Mouse (Mus musculus) frontal cortex, adult 2 months (tissue): ENCODE results near the gene Rabepk. TPM values are rescaled to one million over a fixed set of nuclear protein-coding genes. Genes with fewer than 3 reads are reported as not detected.
"Not testable (repeated sequence)": the region's sequence is repeated elsewhere in the genome, so short reads cannot be mapped to it uniquely, and the experiment has no call there.

ENCODE experiments used
- DNase-seq, 2 experiments: peaks; one replicate each; pipeline ENCODE4 v3.0.0; 2022; ENCODE audit warnings: low spot score in 1 of 2; ENCODE audit errors: extremely low spot score in 1 of 2
- polyA plus RNA-seq: library from polyadenylated mRNA; depleted of rRNA; stranded (reverse); fragments of >200 nt; gene quantifications from 2 replicates; pipeline ENCODE4 v1.2.3, GENCODE M21; 2012

Gene Rabepk
- polyA plus RNA-seq, 1 experiment = 38.3 TPM

GRCm38 (mm10) chr2:34805364-34805950, 5.7 kb upstream of the Rabepk start:
- DNase-seq = no peak

DNA sequence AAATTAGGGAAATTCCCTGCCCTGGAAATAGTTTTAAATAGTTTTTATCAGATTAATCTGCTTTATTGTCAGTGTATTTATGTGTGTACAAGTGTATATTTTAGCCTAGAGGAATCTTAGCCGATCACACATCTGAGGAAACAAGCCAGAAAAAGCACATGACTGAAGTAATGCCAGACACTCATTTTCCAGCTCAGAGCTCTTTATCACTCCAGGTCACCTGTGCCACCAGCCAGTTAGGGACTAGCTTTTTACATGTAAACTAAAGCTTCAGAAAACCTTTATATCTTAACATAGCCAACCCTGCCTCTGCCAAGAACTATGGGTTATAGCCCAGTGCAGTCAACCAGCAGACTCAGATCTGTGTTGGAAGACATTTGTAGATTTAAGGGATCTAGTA, 5.1 kb upstream of the Rabepk start:
- DNase-seq = no peak

DNA sequence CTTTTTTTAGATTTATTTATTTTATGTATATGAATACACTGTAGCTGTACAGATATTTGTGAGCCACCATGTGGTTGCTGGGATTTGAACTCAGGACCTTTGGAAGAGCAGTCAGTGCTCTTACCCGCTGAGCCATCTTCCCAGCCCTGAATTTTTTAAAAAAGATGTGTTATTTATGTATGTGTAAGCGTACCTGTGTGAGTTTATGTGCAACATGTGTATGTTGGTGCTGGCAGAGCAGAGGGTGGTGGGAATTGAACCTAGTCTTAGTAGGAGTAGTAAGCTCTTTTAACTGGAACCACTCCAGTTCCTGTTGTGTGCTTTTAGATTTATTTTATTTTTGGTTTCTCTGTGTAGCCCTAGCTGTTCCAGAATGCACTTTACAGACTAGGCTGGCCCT, 4.5 kb upstream of the Rabepk start:
- no peak for DNase-seq

- no peak for DNase-seq
Observed at GRCm38 (mm10) chr2:34803746-34804145, 4.0 kb upstream of the Rabepk start.

GRCm38 (mm10) chr2:34802565-34803245, 3.0 kb upstream of the Rabepk start:
- DNase-seq = peak in 1 of 2 experiments; percentile 28

- DNase-seq = peak; percentile 98
Observed at GRCm38 (mm10) chr2:34801516-34802482, 2.1 kb upstream of the Rabepk start.

GRCm38 (mm10) chr2:34800371-34800770, 659 bp upstream of the Rabepk start:
- DNase-seq = no peak

- DNase-seq = no peak
Observed at GRCm38 (mm10) chr2:34795426-34795825, 4.3 kb downstream of the Rabepk start.

DNA sequence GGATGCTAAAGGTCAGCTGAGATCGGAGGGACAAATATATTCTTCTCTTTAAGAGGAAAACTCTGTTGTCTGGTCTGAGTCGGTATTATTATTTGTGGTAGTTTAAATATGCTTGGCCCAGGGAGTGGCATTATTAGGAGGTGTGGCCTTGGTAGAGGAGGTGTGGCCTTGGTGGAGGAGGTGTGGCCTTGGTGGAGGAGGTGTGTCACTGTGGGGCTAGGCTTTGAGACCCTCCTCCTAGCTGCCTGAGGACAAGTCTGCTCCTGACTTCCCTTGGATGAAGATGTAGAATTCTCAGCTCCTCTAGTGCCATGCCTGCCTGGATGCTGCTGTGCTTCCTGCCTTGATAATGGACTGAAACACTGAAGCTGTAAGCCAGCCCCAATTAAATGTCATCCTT, 5.2 kb downstream of the Rabepk start:
- no peak for DNase-seq

- not testable (repeated sequence) for DNase-seq
Observed at GRCm38 (mm10) chr2:34792543-34792942, 7.2 kb downstream of the Rabepk start.

- DNase-seq = no peak
Observed at GRCm38 (mm10) chr2:34790282-34790681, 9.4 kb downstream of the Rabepk start.

- DNase-seq = peak in 1 of 2 experiments; percentile 51
Observed at GRCm38 (mm10) chr2:34784085-34784484, 15.6 kb downstream of the Rabepk start.

GRCm38 (mm10) chr2:34783064-34784020, 16.4 kb downstream of the Rabepk start:
- no peak for DNase-seq

DNA sequence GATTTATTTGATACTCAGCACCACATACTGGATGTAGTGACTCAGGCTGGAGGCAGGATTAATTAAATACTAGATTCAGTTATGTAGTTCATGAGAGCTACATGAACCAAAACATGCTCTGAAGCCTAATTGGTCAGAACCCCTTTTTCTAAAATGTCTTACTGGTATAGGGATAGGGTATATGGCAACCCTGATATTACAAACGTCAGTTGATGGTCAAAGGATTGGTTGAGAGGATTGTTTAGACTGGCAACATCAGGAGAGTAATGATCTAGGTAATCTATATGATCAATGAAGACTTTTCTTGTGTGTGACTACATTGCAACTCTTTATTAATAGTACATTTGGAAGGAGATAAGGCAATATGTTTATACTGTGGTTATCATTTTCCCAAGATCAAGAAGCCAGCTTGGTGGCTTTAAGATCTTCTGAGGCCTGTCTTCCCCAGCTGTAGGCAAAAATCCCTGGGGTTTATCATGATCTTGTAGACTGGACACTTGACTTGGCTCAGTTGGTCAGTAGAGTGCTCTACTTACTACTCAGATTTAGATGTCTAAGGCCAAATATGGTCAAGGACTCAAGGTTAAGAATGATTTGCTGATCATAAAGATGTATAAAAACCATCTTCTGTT, 22.4 kb downstream of the Rabepk start:
- no peak for DNase-seq

GRCm38 (mm10) chr2:34774493-34774892, 25.2 kb downstream of the Rabepk start:
- DNase-seq = no peak

GRCm38 (mm10) chr2:34773673-34774072, 26.0 kb downstream of the Rabepk start:
- DNase-seq = no peak

DNA sequence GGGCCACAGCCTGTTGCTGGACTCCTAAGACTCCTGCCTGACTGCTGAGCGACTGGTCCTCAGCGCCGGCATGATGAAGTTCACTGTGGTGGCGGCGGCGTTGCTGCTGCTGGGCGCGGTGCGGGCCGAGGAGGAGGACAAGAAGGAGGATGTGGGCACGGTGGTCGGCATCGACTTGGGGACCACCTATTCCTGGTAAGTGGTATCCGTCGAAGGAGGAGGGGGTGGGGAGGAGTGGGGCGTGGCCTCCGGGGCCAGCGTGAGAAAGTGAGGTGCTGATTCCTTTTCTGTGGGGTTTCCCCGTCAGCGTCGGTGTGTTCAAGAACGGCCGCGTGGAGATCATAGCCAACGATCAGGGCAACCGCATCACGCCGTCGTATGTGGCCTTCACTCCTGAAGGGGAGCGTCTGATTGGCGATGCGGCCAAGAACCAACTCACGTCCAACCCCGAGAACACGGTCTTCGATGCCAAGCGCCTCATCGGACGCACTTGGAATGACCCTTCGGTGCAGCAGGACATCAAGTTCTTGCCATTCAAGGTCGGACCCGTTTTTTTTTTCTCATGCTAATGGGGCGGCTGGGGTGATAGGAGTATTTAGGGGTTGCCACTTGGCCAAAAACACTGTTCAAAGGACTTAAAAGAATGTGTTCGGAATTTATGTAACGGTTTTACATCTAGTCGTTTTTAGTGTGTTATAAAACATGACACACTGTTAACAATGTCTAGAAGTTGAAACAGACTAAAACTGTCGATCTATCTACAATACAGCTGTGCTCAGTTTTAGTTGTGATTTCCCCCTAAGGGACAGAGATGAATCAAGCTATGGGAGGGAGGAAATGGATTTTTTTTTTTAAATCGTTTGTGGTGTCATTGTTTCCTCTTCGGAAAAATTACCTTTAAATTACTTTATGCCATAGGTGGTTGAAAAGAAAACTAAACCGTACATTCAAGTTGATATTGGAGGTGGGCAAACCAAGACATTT, 27.2 kb downstream of the Rabepk start:
- peak in 1 of 2 experiments; percentile 25 for DNase-seq
